Mouse (Mus musculus) cerebellum, adult 2 months (tissue): ENCODE results near the gene Pigp. TPM values are rescaled to one million over a fixed set of nuclear protein-coding genes. Genes with fewer than 3 reads are reported as not detected.

Experiments
- DNase-seq, 2 experiments: peaks; one replicate each; pipeline ENCODE4 v3.0.0; 2021
- H3K27ac ChIP-seq: fragments of 200-500 bp; 2 replicates; pipeline ENCODE4 v1.5.1; 2012; ENCODE audit warnings: low read length, control low read depth, inconsistent platforms; ENCODE audit not compliant: insufficient read depth
- H3K27me3 ChIP-seq: fragments of 200-500 bp; 2 replicates; pipeline ENCODE4 v1.6.1; 2012; ENCODE audit warnings: inconsistent platforms, mild to moderate bottlenecking, low read length, moderate library complexity; ENCODE audit not compliant: control insufficient read depth, insufficient read depth
- H3K4me1 ChIP-seq: fragments of 200-500 bp; 2 replicates; pipeline ENCODE4 v1.6.1; 2011; ENCODE audit warnings: low read length; ENCODE audit not compliant: control insufficient read depth, insufficient read depth
- H3K4me3 ChIP-seq: fragments of 200-500 bp; replicated peaks from 2 replicates; pipeline ENCODE3; 2011; ENCODE audit warnings: mild to moderate bottlenecking, low read depth, low read length, control low read depth; ENCODE audit not compliant: insufficient read depth
- CTCF ChIP-seq: fragments of 200-500 bp; IDR thresholded peaks from 2 replicates; pipeline ENCODE4 v1.5.1; 2011; ENCODE audit warnings: low read depth, mild to moderate bottlenecking, control low read depth, low read length, moderate library complexity, borderline replicate concordance; ENCODE audit not compliant: insufficient read depth
- POLR2A ChIP-seq: fragments of 200-500 bp; IDR thresholded peaks from 2 replicates; pipeline ENCODE4 v1.6.1; 2011; ENCODE audit warnings: low read length, control low read depth, borderline replicate concordance; ENCODE audit not compliant: insufficient read depth
- WGBS: fragments of 180-500 bp; shearing (Covaris S2); methylation state at CpG from one replicate; pipeline ENCODE4 v1.1.7; 2018; 5-methylcytosine and 5-hydroxymethylcytosine counted together
- polyA plus RNA-seq: library from polyadenylated mRNA; depleted of rRNA; stranded (reverse); fragments of >200 nt; gene quantifications from 2 replicates; pipeline ENCODE4 v1.2.3, GENCODE M21; 2012

Gene Pigp
- polyA plus RNA-seq, 1 experiment, result 73.6 TPM

GRCm38 (mm10) chr16:94399141-94399540, 27.5 kb upstream of the Pigp start:
- WGBS, result 82% methylated on average over 2 of the region's 2 CpGs
- no peak for TF ChIP-seq POLR2A
- no peak for TF ChIP-seq CTCF
- Histone ChIP-seq H3K27me3 (no peaks in the 10 kb centered on the region), H3K4me3 (no peak overlapping the region), H3K4me1 (peaks cover 20% of the 10 kb centered on the region), H3K27ac (no peak overlapping the region)
- DNase-seq, result no peak

DNA sequence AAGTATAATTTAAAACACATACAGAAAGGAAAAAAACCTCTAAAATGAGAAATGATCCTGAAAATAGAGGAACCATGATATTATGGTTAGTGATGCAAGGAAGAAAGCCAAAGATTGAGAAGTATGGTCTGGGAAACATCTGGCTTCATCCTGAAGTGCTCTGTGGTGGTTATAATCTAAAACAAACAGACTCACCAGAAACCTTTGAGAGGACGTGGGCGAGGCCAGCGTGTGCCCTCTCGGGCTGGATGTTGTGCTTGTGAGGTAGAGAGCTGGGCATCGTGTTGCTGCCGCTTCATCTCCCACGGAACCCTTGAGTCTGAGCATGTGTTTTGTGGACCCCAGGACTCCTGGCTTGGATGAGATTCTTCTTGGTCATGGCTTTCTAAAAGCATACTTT, 25.0 kb upstream of the Pigp start:
- DNase-seq, result no peak
- Histone ChIP-seq H3K4me1 (peaks cover 21% of the 10 kb centered on the region), H3K4me3 (no peak overlapping the region), H3K27me3 (no peaks in the 10 kb centered on the region), H3K27ac (no peak overlapping the region)
- WGBS, result 55% methylated on average over 7 of the region's 7 CpGs
- TF ChIP-seq POLR2A, result no peak
- TF ChIP-seq CTCF, result no peak

- 9% methylated on average over 3 of the region's 3 CpGs for WGBS
- Histone ChIP-seq H3K4me3 (no peak overlapping the region), H3K27ac (0 out of 2 replicates have a peak overlapping the region, but pooled peaks have one; percentile 6), H3K4me1 (peaks cover 20% of the 10 kb centered on the region; the same call in 1 of the 2 replicates), H3K27me3 (no peaks in the 10 kb centered on the region)
- TF ChIP-seq CTCF, result no peak
- no peak for TF ChIP-seq POLR2A
- DNase-seq, result peak; percentile 46 to 67
These were observed 23.4 kb upstream of the Pigp start for GRCm38 (mm10) chr16:94395051-94395450.

DNA sequence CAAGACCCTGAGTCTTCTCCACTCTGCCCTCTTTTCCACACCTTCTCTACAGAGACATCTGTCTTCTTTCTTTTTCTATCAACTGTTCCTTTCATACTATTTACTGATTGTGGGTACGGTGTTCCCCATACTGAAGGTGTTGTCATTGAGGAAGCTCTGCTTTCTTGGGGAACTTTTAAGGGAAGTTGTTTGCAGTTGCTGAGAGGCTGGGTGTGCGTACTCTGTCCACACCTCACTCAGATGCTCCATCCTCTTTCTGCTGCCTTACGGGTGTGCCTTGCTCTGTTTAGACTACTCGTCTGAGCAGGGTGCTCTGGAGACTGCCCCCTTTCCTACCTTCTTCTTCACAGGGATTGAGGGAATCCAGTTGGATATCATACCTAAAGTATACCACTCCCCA, 20.7 kb upstream of the Pigp start:
- 74% methylated on average over 4 of the region's 4 CpGs for WGBS
- DNase-seq, result no peak
- no peak for TF ChIP-seq CTCF
- no peak for TF ChIP-seq POLR2A
- H3K4me3 ChIP-seq, result no peak overlapping the region
- no peak overlapping the region for H3K27ac ChIP-seq
- no peaks in the 10 kb centered on the region for H3K27me3 ChIP-seq
- peaks cover 23% of the 10 kb centered on the region; the same call in 1 of the 2 replicates for H3K4me1 ChIP-seq

- no peak for DNase-seq
- H3K27ac ChIP-seq, result no peak overlapping the region
- H3K27me3 ChIP-seq, result no peaks in the 10 kb centered on the region
- 81% methylated on average over 7 of the region's 7 CpGs for WGBS
- TF ChIP-seq POLR2A, result no peak
- no peak for TF ChIP-seq CTCF
- peaks cover 22% of the 10 kb centered on the region for H3K4me1 ChIP-seq
- no peak overlapping the region for H3K4me3 ChIP-seq
These were observed 16.0 kb upstream of the Pigp start for GRCm38 (mm10) chr16:94387690-94388089.

- Histone ChIP-seq H3K27me3 (no peaks in the 10 kb centered on the region), H3K4me3 (no peak overlapping the region), H3K4me1 (peaks cover 18% of the 10 kb centered on the region), H3K27ac (no peak overlapping the region)
- DNase-seq, result no peak
- 82% methylated on average over 3 of the region's 3 CpGs for WGBS
- TF ChIP-seq POLR2A (no peak), CTCF (no peak)
These were observed 11.6 kb upstream of the Pigp start for GRCm38 (mm10) chr16:94383277-94383676.

GRCm38 (mm10) chr16:94379386-94379785, 7.7 kb upstream of the Pigp start:
- Histone ChIP-seq H3K4me3 (no peak overlapping the region), H3K4me1 (peaks cover 3% of the 10 kb centered on the region; the same call in 1 of the 2 replicates), H3K27ac (no peak overlapping the region), H3K27me3 (no peaks in the 10 kb centered on the region)
- TF ChIP-seq POLR2A (no peak), CTCF (no peak)
- DNase-seq, result no peak
- WGBS, result 75% methylated on average over 1 of the region's 1 CpGs

DNA sequence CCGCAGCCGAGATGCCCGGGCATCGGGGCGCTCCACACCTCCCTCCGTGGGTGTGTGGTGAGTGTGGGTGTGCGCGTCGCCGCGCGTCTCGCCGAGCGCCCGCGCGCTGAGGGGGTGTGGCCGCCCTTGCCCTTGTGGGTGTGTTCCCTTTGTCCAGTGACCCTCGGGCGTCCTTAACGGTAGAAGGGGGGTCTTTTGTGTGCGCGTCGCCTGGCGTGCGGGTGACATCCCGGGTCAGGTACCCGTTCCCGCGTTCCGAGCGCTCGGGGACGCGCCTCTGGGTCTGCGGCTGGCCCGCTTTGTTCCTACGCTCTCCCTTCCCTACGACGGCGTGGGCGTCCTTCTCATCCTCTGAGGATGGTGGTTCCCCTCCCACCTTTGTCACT, 734 bp downstream of the Pigp start:
- DNase-seq, result no peak
- no peaks in the 10 kb centered on the region for H3K27me3 ChIP-seq
- peak overlapping the region; percentile 62 for H3K4me3 ChIP-seq
- WGBS, result 0% methylated on average over 42 of the region's 43 CpGs
- H3K4me1 ChIP-seq, result no peaks in the 10 kb centered on the region; the same call in 1 of the 2 replicates
- TF ChIP-seq POLR2A (no peak), CTCF (no peak)
- H3K27ac ChIP-seq, result peak overlapping the region; percentile 45
